Mouse (Mus musculus): ENCODE measurements around the gene Mgp.

DNA sequence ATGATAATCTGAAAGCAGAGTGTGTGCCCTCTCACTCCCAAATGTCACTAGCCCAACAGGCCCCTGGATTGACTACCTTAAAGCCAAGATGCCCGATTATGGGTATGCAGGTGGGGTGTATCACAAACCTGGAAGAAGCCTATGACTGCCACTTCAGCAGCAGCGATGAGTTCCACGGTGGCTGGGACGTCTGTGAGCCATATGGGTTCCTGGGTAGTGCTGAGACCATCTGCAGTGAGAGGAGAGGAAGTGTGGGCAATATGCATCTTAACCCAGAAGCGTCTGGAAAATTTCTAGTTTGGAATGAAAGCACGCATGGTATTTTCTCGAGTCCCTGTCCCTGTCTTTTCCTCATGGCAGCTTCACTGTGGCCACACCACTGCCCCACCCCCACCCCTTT lies 46.0 kb upstream of the Mgp start:
- no peak for TF ChIP-seq POLR2A (IDR thresholded peaks at IDR 0.05; ENCODE audit: insufficient read length, low read depth)
- no peak for TF ChIP-seq POLR2AphosphoS2 (IDR thresholded peaks at IDR 0.05; ENCODE audit: insufficient read length, low read depth)
- no peak for TF ChIP-seq SRF (IDR thresholded peaks at IDR 0.05; ENCODE audit: control insufficient read depth, insufficient read length, low read depth)
- no peak for TF ChIP-seq MAX (IDR thresholded peaks at IDR 0.05; ENCODE audit: low read depth)
- no peak for TF ChIP-seq E2F4 (IDR thresholded peaks at IDR 0.05; ENCODE audit: insufficient read depth)
- TF ChIP-seq MYOD1 (IDR thresholded peaks at IDR 0.05; ENCODE audit: control insufficient read depth in 1 of 3, insufficient read length in 2 of 3, low read depth in 2 of 3), result no peak
- TF ChIP-seq TCF12 (IDR thresholded peaks at IDR 0.05; ENCODE audit: insufficient read depth, poor library complexity, severe bottlenecking), result no peak
- TF ChIP-seq TCF3 (IDR thresholded peaks at IDR 0.05; ENCODE audit: insufficient read length, low read depth), result no peak
- no peak for TF ChIP-seq MYOG (IDR thresholded peaks at IDR 0.05; ENCODE audit: control insufficient read depth in 1 of 3, insufficient read depth in 1 of 3, insufficient read length in 2 of 3, low read depth in 2 of 3)
- TF ChIP-seq REST (IDR thresholded peaks at IDR 0.05; ENCODE audit: insufficient read depth, insufficient read length), result no peak
- no peak for TF ChIP-seq USF1 (IDR thresholded peaks at IDR 0.05; ENCODE audit: low read depth)
- no peak for TF ChIP-seq CEBPB (IDR thresholded peaks at IDR 0.05; ENCODE audit: insufficient read depth, poor library complexity, severe bottlenecking)

Data from myocyte (in vitro differentiated cells).